Mouse (Mus musculus): ENCODE measurements around the gene Acin1.

- TF ChIP-seq TAL1 (IDR thresholded peaks at IDR 0.05; ENCODE audit: low read length) (no peak), GATA1 (IDR thresholded peaks at IDR 0.05; ENCODE audit: low read length) (no peak)
These were observed 45.8 kb downstream of the Acin1 start, which contains the start of gene Gm17606 for GRCm38 (mm10) chr14:54640946-54641304.
